9 mouse cellular contexts compared by ENCODE assay signal in the genomic region with DNA sequence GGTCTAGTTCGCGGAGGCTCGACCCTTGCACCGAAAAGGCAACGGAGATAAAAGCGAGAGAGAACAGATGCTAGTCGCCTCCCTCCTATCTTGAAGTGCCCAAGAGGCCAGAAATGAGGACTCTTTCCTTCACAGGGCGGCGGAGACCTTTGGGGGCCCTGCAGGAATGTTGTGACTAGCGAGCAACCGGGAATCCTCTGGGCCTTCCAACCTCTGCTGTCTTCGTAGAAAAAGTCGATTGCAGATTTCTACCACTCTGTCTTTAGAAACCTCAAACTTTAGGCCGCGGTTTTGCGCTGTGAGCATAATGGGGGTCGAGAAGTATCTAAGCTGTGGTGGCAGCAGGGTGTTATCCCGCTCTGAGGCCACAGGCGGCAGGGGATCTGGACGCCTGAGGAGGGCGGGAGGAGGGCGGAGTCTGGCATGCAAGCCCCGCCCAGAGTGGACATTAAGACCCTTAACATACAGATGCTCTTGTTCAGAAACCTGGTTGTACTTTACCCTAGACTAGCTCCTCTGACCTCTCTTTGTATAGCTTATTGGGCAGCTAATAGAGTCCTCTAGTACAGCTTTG. TPM values are rescaled to one million over a fixed set of nuclear protein-coding genes. Genes with fewer than 3 reads are reported as not detected.
DNase-seq lines count a peak whose midpoint lies in the region; ATAC-seq and TF ChIP-seq lines count a peak whose summit lies in the region.
"Had no signal": no experiment of that assay in that cellular context is flagged by ENCODE, and none has a peak within 500 bp of the region (broad histone marks: within the 10 kb centered on the region; RNA-seq: fewer than 3 reads in every experiment).

No protein-coding gene starts in this region.

- 0 out of 2 replicates have a peak, but pooled peaks cover 8% of the 10 kb centered on the region for H3K9me3 ChIP-seq in heart, embryonic 10.5 days
- H3K9me3 ChIP-seq in MEL (replicated peaks; ENCODE audit: insufficient read depth, low read length) = no peaks in the 10 kb centered on the region
- no peaks in the 10 kb centered on the region for H3K9me3 ChIP-seq in forebrain, embryonic 14.5 days (replicated peaks; ENCODE audit: control insufficient read depth, low read length)
- no peaks in the 10 kb centered on the region for H3K9me3 ChIP-seq in limb, embryonic 14.5 days (ENCODE audit: control insufficient read depth, low read length)
- no peaks in the 10 kb centered on the region for H3K9me3 ChIP-seq in neural tube, embryonic 13.5 days

- TF ChIP-seq RAD21 in MEL (IDR thresholded peaks at IDR 0.05; ENCODE audit: low read depth, low read length) = no peak

- no peaks in the 10 kb centered on the region for H3K79me2 ChIP-seq in MEL (ENCODE audit: control insufficient read depth, insufficient read depth, low read length, poor library complexity)

- H3K4me2 ChIP-seq in forebrain, embryonic 14.5 days (ENCODE audit: low read length) = peak overlapping the region; percentile 92
- peak overlapping the region; percentile 98 for H3K4me2 ChIP-seq in limb, embryonic 14.5 days (replicated peaks; ENCODE audit: low read depth, low read length, severe bottlenecking)
- peak overlapping the region; percentile 60 for H3K4me2 ChIP-seq in neural tube, embryonic 13.5 days

- ATAC-seq in forebrain, embryonic 14.5 days = peak; percentile 73
- peak; percentile 80 for ATAC-seq in limb, embryonic 14.5 days (ENCODE audit: low FRiP score, low read depth)
- ATAC-seq in neural tube, embryonic 13.5 days (ENCODE audit: low read depth) = peak; percentile 82
- ATAC-seq in cerebellum, adult (ENCODE audit: insufficient number of reproducible peaks, low FRiP score, low TSS enrichment) = no peak

- H3K4me3 ChIP-seq in heart, embryonic 10.5 days = peak overlapping the region; percentile 78
- H3K4me3 ChIP-seq in MEL (ENCODE audit: control insufficient read depth in 1 of 2, insufficient read depth in 1 of 2, low read depth in 2 of 2, low read length in 2 of 2) = peak overlapping the region; percentile 53 to 57; a peak in 3 of 4 replicates
- peak overlapping the region; percentile 64 for H3K4me3 ChIP-seq in forebrain, embryonic 14.5 days (ENCODE audit: low read depth, low read length)
- peak overlapping the region; percentile 71 for H3K4me3 ChIP-seq in limb, embryonic 14.5 days (replicated peaks; ENCODE audit: low read length)
- peak overlapping the region; percentile 53 for H3K4me3 ChIP-seq in neural tube, embryonic 13.5 days

- peak overlapping the region; percentile 65 for H3K27ac ChIP-seq in heart, embryonic 10.5 days
- H3K27ac ChIP-seq in MEL (ENCODE audit: control insufficient read depth, low read depth, low read length) = no peak overlapping the region
- H3K27ac ChIP-seq in forebrain, embryonic 14.5 days (ENCODE audit: low read depth, low read length) = no peak overlapping the region
- no peak overlapping the region for H3K27ac ChIP-seq in limb, embryonic 14.5 days (replicated peaks; ENCODE audit: low read depth, low read length)
- H3K27ac ChIP-seq in neural tube, embryonic 13.5 days (replicated peaks) = no peak overlapping the region

- WGBS in heart, embryonic 10.5 days = under 1% methylated on average over 23 of the region's 23 CpGs
- 2% methylated on average over 23 of the region's 23 CpGs for WGBS in forebrain, embryonic 14.5 days
- WGBS in limb, embryonic 14.5 days = 2% methylated on average over 23 of the region's 23 CpGs
- WGBS in neural tube, embryonic 13.5 days = 2% methylated on average over 23 of the region's 23 CpGs

- no peaks in the 10 kb centered on the region for H3K36me3 ChIP-seq in heart, embryonic 10.5 days
- no peaks in the 10 kb centered on the region; a peak in 1 of 4 replicates for H3K36me3 ChIP-seq in MEL (ENCODE audit: control insufficient read depth in 1 of 2, insufficient read depth in 2 of 2, low read length in 2 of 2)
- H3K36me3 ChIP-seq in forebrain, embryonic 14.5 days (ENCODE audit: control insufficient read depth, insufficient read depth, low read length) = no peaks in the 10 kb centered on the region
- H3K36me3 ChIP-seq in limb, embryonic 14.5 days (ENCODE audit: control insufficient read depth, insufficient read depth, low read length) = no peaks in the 10 kb centered on the region
- H3K36me3 ChIP-seq in neural tube, embryonic 13.5 days = no peaks in the 10 kb centered on the region
- H3K36me3 ChIP-seq: G1E had no signal

- no peak for TF ChIP-seq CTCF in MEL (IDR thresholded peaks at IDR 0.05 in 2 of 3, conservative IDR thresholded peaks at IDR 0.05 in 1 of 3; ENCODE audit: control insufficient read depth in 1 of 3, insufficient read depth in 1 of 3, low read depth in 2 of 3, low read length in 3 of 3, poor library complexity in 1 of 3, severe bottlenecking in 1 of 3)

- peaks cover 64% of the 10 kb centered on the region for H3K27me3 ChIP-seq in heart, embryonic 10.5 days (ENCODE audit: insufficient read depth, poor library complexity, severe bottlenecking)
- no peaks in the 10 kb centered on the region; a peak in 1 of 4 replicates for H3K27me3 ChIP-seq in MEL (ENCODE audit: control insufficient read depth in 1 of 2, insufficient read depth in 2 of 2, low read length in 2 of 2)
- peaks cover 25% of the 10 kb centered on the region for H3K27me3 ChIP-seq in forebrain, embryonic 14.5 days (replicated peaks; ENCODE audit: control insufficient read depth, insufficient read depth, low read length)
- peaks cover 22% of the 10 kb centered on the region for H3K27me3 ChIP-seq in limb, embryonic 14.5 days (ENCODE audit: control insufficient read depth, insufficient read depth, low read length)
- H3K27me3 ChIP-seq in neural tube, embryonic 13.5 days = peaks cover 31% of the 10 kb centered on the region

- no peak for TF ChIP-seq POLR2A in MEL (IDR thresholded peaks at IDR 0.05; ENCODE audit: control insufficient read depth in 1 of 2, insufficient read depth in 1 of 2, low read depth in 1 of 2, low read length in 2 of 2, poor library complexity in 1 of 2)
- TF ChIP-seq POLR2A in limb, embryonic 14.5 days (IDR thresholded peaks at IDR 0.05; ENCODE audit: borderline replicate concordance, extremely low read depth, insufficient read depth, insufficient read length) = no peak

- H3K9ac ChIP-seq in MEL (ENCODE audit: control insufficient read depth, low read depth, low read length, poor library complexity, severe bottlenecking) = peak overlapping the region; percentile 42; the same call in 1 of the 2 replicates
- H3K9ac ChIP-seq in forebrain, embryonic 14.5 days (ENCODE audit: low read length) = peak overlapping the region; percentile 72
- peak overlapping the region; percentile 43; the same call in 1 of the 2 replicates for H3K9ac ChIP-seq in limb, embryonic 14.5 days (ENCODE audit: low read depth, low read length, severe bottlenecking)
- peak overlapping the region; percentile 69 for H3K9ac ChIP-seq in neural tube, embryonic 13.5 days

- no peak for TF ChIP-seq EP300 in MEL (IDR thresholded peaks at IDR 0.05; ENCODE audit: low read depth in 1 of 2, low read length in 2 of 2)

- H3K4me1 ChIP-seq in heart, embryonic 10.5 days = peaks cover 17% of the 10 kb centered on the region
- H3K4me1 ChIP-seq in MEL (ENCODE audit: control insufficient read depth in 1 of 2, insufficient read depth in 2 of 2, low read length in 2 of 2) = no peaks in the 10 kb centered on the region
- H3K4me1 ChIP-seq in forebrain, embryonic 14.5 days (ENCODE audit: control insufficient read depth, insufficient read depth, low read length) = peaks cover 3% of the 10 kb centered on the region; the same call in 1 of the 2 replicates
- peaks cover 9% of the 10 kb centered on the region for H3K4me1 ChIP-seq in limb, embryonic 14.5 days (ENCODE audit: control insufficient read depth, insufficient read depth, low read length)
- peaks cover 13% of the 10 kb centered on the region for H3K4me1 ChIP-seq in neural tube, embryonic 13.5 days (replicated peaks)

- peak; percentile 76 for DNase-seq in heart, embryonic 10.5 days (ENCODE audit: low spot score)
- no peak for DNase-seq in heart, adult 9 months (ENCODE audit: low spot score in 2 of 2)
- peak; percentile 32 for DNase-seq in MEL (ENCODE audit: low read depth, low spot score)
- peak; percentile 43 for DNase-seq in forebrain, embryonic 14.5 days (ENCODE audit: low spot score)
- DNase-seq in limb, embryonic 14.5 days (ENCODE audit: low spot score) = peak; percentile 59
- no peak for DNase-seq in layer of hippocampus, adult 8-10 months (ENCODE audit: low spot score in 2 of 2)

RNA-seq across cellular contexts. Expression of a gene that starts 24.1 kb away (rescaled TPM):
- 4.5 TPM in 2 replicates for polyA plus RNA-seq in heart, embryonic 10.5 days (2016; fragmentation: Nextera tagmentation; extraction: Ambion mirVana)
- 0.54 and 1.0 TPM in 2 replicates for total RNA-seq in MEL (2012; rRNA removed)
- 1 to 10 TPM in 1 of 2 experiments, not detected in 1; 1.3 TPM for polyA plus RNA-seq in MEL (2012; ENCODE audit: insufficient read depth in 1 of 2, insufficient read length in 2 of 2, low read depth in 1 of 2, low replicate concordance in 2 of 2, missing spikeins in 1 of 2)
- 4.8 and 4.9 TPM in 2 replicates for polyA plus RNA-seq in forebrain, embryonic 14.5 days (2014; fragmentation: Nextera tagmentation; extraction: Ambion mirVana)
- 3.9 and 6.1 TPM in 2 replicates for polyA plus RNA-seq in limb, embryonic 14.5 days (2012; rRNA removed)
- polyA plus RNA-seq in limb, embryonic 14.5 days (2014; fragmentation: Nextera tagmentation; extraction: Ambion mirVana) = 3.2 and 4.2 TPM in 2 replicates
- 5.2 and 5.4 TPM in 2 replicates for polyA plus RNA-seq in neural tube, embryonic 13.5 days (2015; fragmentation: Nextera tagmentation; extraction: Ambion mirVana)
- 1 to 10 TPM; 4.6 to 7.3 (median 6.5) TPM for total RNA-seq in layer of hippocampus, adult 8-10 months (2022)
- polyA plus RNA-seq: G1E had no signal

RNA-seq across cellular contexts. Expression of a gene that starts 24.4 kb away (rescaled TPM):
- not detected in 2 replicates for polyA plus RNA-seq in heart, embryonic 10.5 days (2016; fragmentation: Nextera tagmentation; extraction: Ambion mirVana)
- 0.07 TPM in 1 of 2 replicates, not detected in the other for total RNA-seq in MEL (2012; rRNA removed)
- under 1 TPM in 1 of 2 experiments, not detected in 1; 0.21 TPM for polyA plus RNA-seq in MEL (2012; ENCODE audit: insufficient read depth in 1 of 2, insufficient read length in 2 of 2, low read depth in 1 of 2, low replicate concordance in 2 of 2, missing spikeins in 1 of 2)
- polyA plus RNA-seq in forebrain, embryonic 14.5 days (2014; fragmentation: Nextera tagmentation; extraction: Ambion mirVana) = 1.5 TPM in 2 replicates
- 3.2 and 4.1 TPM in 2 replicates for polyA plus RNA-seq in limb, embryonic 14.5 days (2012; rRNA removed)
- polyA plus RNA-seq in limb, embryonic 14.5 days (2014; fragmentation: Nextera tagmentation; extraction: Ambion mirVana) = 0.14 and 0.32 TPM in 2 replicates
- 0.87 and 1.4 TPM in 2 replicates for polyA plus RNA-seq in neural tube, embryonic 13.5 days (2015; fragmentation: Nextera tagmentation; extraction: Ambion mirVana)
- total RNA-seq in layer of hippocampus, adult 8-10 months (2022) = 10 to 100 TPM; 81.3 to 94.0 (median 88.8) TPM
- total RNA-seq: G1E had no signal
- polyA plus RNA-seq: G1E had no signal

RNA-seq across cellular contexts. Expression of a gene that starts 59.6 kb away (rescaled TPM):
- 10.5 and 11.1 TPM in 2 replicates for polyA plus RNA-seq in heart, embryonic 10.5 days (2016; fragmentation: Nextera tagmentation; extraction: Ambion mirVana)
- 1.2 and 1.9 TPM in 2 replicates for total RNA-seq in MEL (2012; rRNA removed)
- 1 to 10 TPM in 1 of 2 experiments, not detected in 1; 4.3 TPM for polyA plus RNA-seq in MEL (2012; ENCODE audit: insufficient read depth in 1 of 2, insufficient read length in 2 of 2, low read depth in 1 of 2, low replicate concordance in 2 of 2, missing spikeins in 1 of 2)
- 4.2 and 5.3 TPM in 2 replicates for polyA plus RNA-seq in forebrain, embryonic 14.5 days (2014; fragmentation: Nextera tagmentation; extraction: Ambion mirVana)
- polyA plus RNA-seq in limb, embryonic 14.5 days (2012; rRNA removed) = 9.5 and 10.6 TPM in 2 replicates
- 13.1 and 14.1 TPM in 2 replicates for polyA plus RNA-seq in limb, embryonic 14.5 days (2014; fragmentation: Nextera tagmentation; extraction: Ambion mirVana)
- polyA plus RNA-seq in neural tube, embryonic 13.5 days (2015; fragmentation: Nextera tagmentation; extraction: Ambion mirVana) = 5.5 and 6.6 TPM in 2 replicates
- 10 to 100 TPM; 26.9 to 37.1 (median 32.1) TPM for total RNA-seq in layer of hippocampus, adult 8-10 months (2022)

Comparison
In these comparisons a context has a peak if more than half of its experiments do, and no peak if none do; other contexts are left out.
1. DNase-seq: peak in heart, embryonic 10.5 days (single experiment), MEL (single experiment), forebrain, embryonic 14.5 days (single experiment) and limb, embryonic 14.5 days (single experiment); none in heart, adult 9 months (0 of 2) and layer of hippocampus, adult 8-10 months (0 of 2).
2. Peak in every context shown above with its lines, with median percentiles within 50 percentile points of each other: H3K4me3 ChIP-seq, H3K9ac ChIP-seq and H3K4me2 ChIP-seq.